Mouse (Mus musculus) MEL (cell line): ENCODE data around the gene Dnah14. TPM values are rescaled to one million over a fixed set of nuclear protein-coding genes. Genes with fewer than 3 reads are reported as not detected.

Source experiments
- DNase-seq: peaks from one replicate; pipeline ENCODE4 v3.0.0; 2011; ENCODE audit warnings: low read depth, low spot score
- H3K27ac ChIP-seq: 2 replicates; pipeline ENCODE4 v1.5.1; 2012; ENCODE audit warnings: low read depth, mild to moderate bottlenecking, control low read depth, low read length, moderate library complexity; ENCODE audit not compliant: control insufficient read depth
- H3K27me3 ChIP-seq, 2 experiments: fragments of 150-350 bp in 1 of 2; sonication (generic) in 1 of 2; 2 replicates each; pipeline ENCODE4 v1.6.1; 2012; ENCODE audit warnings: low read length in 2 of 2, mild to moderate bottlenecking in 2 of 2, improper control_type of control experiment in 1 of 2, moderate library complexity in 1 of 2; ENCODE audit not compliant: insufficient read depth in 2 of 2, control insufficient read depth in 1 of 2
- H3K36me3 ChIP-seq, 2 experiments: 2 replicates each; pipeline ENCODE4 v1.6.1; 2012 to 2014; ENCODE audit warnings: low read length in 2 of 2, improper control_type of control experiment in 1 of 2, inconsistent platforms in 1 of 2, mild to moderate bottlenecking in 1 of 2; ENCODE audit not compliant: insufficient read depth in 2 of 2, control insufficient read depth in 1 of 2
- H3K4me1 ChIP-seq, 2 experiments: fragments of 150-350 bp in 1 of 2; sonication (generic) in 1 of 2; 2 replicates each; pipeline ENCODE4 v1.6.1; 2012; ENCODE audit warnings: low read length in 2 of 2, improper control_type of control experiment in 1 of 2, mild to moderate bottlenecking in 1 of 2; ENCODE audit not compliant: insufficient read depth in 2 of 2, control insufficient read depth in 1 of 2
- H3K4me3 ChIP-seq, 2 experiments: fragments of 150-350 bp in 1 of 2; sonication (generic) in 1 of 2; 2 replicates each; pipeline ENCODE4 v1.5.1; 2012; ENCODE audit warnings: low read depth in 2 of 2, low read length in 2 of 2, mild to moderate bottlenecking in 2 of 2, moderate library complexity in 2 of 2, control low read depth in 1 of 2, improper control_type of control experiment in 1 of 2; ENCODE audit not compliant: control insufficient read depth in 1 of 2, insufficient read depth in 1 of 2
- H3K79me2 ChIP-seq: 2 replicates; pipeline ENCODE4 v1.6.1; 2012; ENCODE audit warnings: mild to moderate bottlenecking, low read length, moderate library complexity; ENCODE audit not compliant: control insufficient read depth, poor library complexity, insufficient read depth
- H3K9ac ChIP-seq: 2 replicates; pipeline ENCODE4 v1.6.1; 2012; ENCODE audit warnings: low read depth, mild to moderate bottlenecking, control low read depth, low read length, moderate library complexity; ENCODE audit not compliant: control insufficient read depth, poor library complexity, severe bottlenecking
- H3K9me3 ChIP-seq: fragments of 150-350 bp; sonication (generic); replicated peaks from 2 replicates; pipeline ENCODE4 v1.6.1; 2012; ENCODE audit warnings: mild to moderate bottlenecking, low read length, improper control_type of control experiment, moderate library complexity; ENCODE audit not compliant: insufficient read depth
- BHLHE40 ChIP-seq: IDR thresholded peaks from 2 replicates; pipeline ENCODE4 v1.6.1; 2012; ENCODE audit warnings: low read depth, mild to moderate bottlenecking, inconsistent platforms, low read length, improper control_type of control experiment, borderline replicate concordance
- CHD1 ChIP-seq: IDR thresholded peaks from 2 replicates; pipeline ENCODE4 v1.6.1; 2012; ENCODE audit warnings: low read depth, mild to moderate bottlenecking, inconsistent platforms, low read length, improper control_type of control experiment
- CTCF ChIP-seq, 3 experiments: IDR thresholded peaks in 2 of 3; conservative IDR thresholded peaks in 1 of 3; 2 replicates each; pipeline ENCODE4 v1.5.1; 2011 to 2012; ENCODE audit warnings: low read length in 3 of 3, low read depth in 2 of 3, mild to moderate bottlenecking in 2 of 3, improper control_type of control experiment in 1 of 3, inconsistent platforms in 1 of 3, mixed read lengths in 1 of 3, moderate library complexity in 1 of 3; ENCODE audit not compliant: control insufficient read depth in 1 of 3, insufficient read depth in 1 of 3, poor library complexity in 1 of 3, severe bottlenecking in 1 of 3
- E2F4 ChIP-seq: IDR thresholded peaks from 2 replicates; pipeline ENCODE4 v1.6.1; 2011; ENCODE audit warnings: low read depth, low read length, improper control_type of control experiment, borderline replicate concordance
- ELF1 ChIP-seq: IDR thresholded peaks from 2 replicates; pipeline ENCODE4 v1.6.1; 2014; ENCODE audit warnings: low read depth, mild to moderate bottlenecking, inconsistent platforms, low read length, improper control_type of control experiment, moderate library complexity
- EP300 ChIP-seq, 2 experiments: IDR thresholded peaks; 2 replicates each; pipeline ENCODE4 v1.6.1; 2011; ENCODE audit warnings: improper control_type of control experiment in 2 of 2, low read length in 2 of 2, low read depth in 1 of 2, mild to moderate bottlenecking in 1 of 2
- ETS1 ChIP-seq: IDR thresholded peaks from 2 replicates; pipeline ENCODE4 v1.6.1; 2012; ENCODE audit warnings: low read depth, mild to moderate bottlenecking, inconsistent platforms, low read length, improper control_type of control experiment, moderate library complexity
- GATA1 ChIP-seq: IDR thresholded peaks from 2 replicates; pipeline ENCODE4 v1.6.1; 2011; ENCODE audit warnings: low read depth, low read length, improper control_type of control experiment
- JUND ChIP-seq: IDR thresholded peaks from 2 replicates; pipeline ENCODE4 v1.6.1; 2011; ENCODE audit warnings: low read depth, mild to moderate bottlenecking, improper control_type of control experiment, low read length
- MAFK ChIP-seq: IDR thresholded peaks from 2 replicates; pipeline ENCODE4 v1.6.1; 2011; ENCODE audit warnings: low read depth, mild to moderate bottlenecking, low read length, improper control_type of control experiment, borderline replicate concordance
- MAX ChIP-seq: IDR thresholded peaks from 2 replicates; pipeline ENCODE4 v1.6.1; 2011; ENCODE audit warnings: low read length, improper control_type of control experiment
- MAZ ChIP-seq: IDR thresholded peaks from 2 replicates; pipeline ENCODE4 v1.6.1; 2012; ENCODE audit warnings: low read depth, mild to moderate bottlenecking, inconsistent platforms, low read length, improper control_type of control experiment
- MEF2A ChIP-seq: IDR thresholded peaks from 2 replicates; pipeline ENCODE4 v1.6.1; 2014; ENCODE audit warnings: low read depth, mild to moderate bottlenecking, inconsistent platforms, low read length, improper control_type of control experiment; ENCODE audit not compliant: poor library complexity, insufficient replicate concordance, severe bottlenecking; ENCODE audit errors: extremely low read depth
- MXI1 ChIP-seq: IDR thresholded peaks from 2 replicates; pipeline ENCODE4 v1.6.1; 2011; ENCODE audit warnings: mild to moderate bottlenecking, low read depth, low read length, improper control_type of control experiment
- MYC ChIP-seq: IDR thresholded peaks from 2 replicates; pipeline ENCODE4 v1.6.1; 2011; ENCODE audit warnings: low read depth, mild to moderate bottlenecking, low read length, improper control_type of control experiment, moderate library complexity
- NELFE ChIP-seq: IDR thresholded peaks from 2 replicates; pipeline ENCODE4 v1.6.1; 2011; ENCODE audit warnings: low read depth, low read length, improper control_type of control experiment
- NRF1 ChIP-seq: IDR thresholded peaks from 2 replicates; pipeline ENCODE4 v1.6.1; 2014; ENCODE audit warnings: low read depth, mild to moderate bottlenecking, inconsistent platforms, low read length, improper control_type of control experiment, moderate library complexity; ENCODE audit not compliant: poor library complexity, insufficient read depth, severe bottlenecking
- POLR2A ChIP-seq, 2 experiments: IDR thresholded peaks; 2 replicates each; pipeline ENCODE4 v1.6.1; 2011 to 2012; ENCODE audit warnings: low read length in 2 of 2, mild to moderate bottlenecking in 2 of 2, control low read depth in 1 of 2, improper control_type of control experiment in 1 of 2, low read depth in 1 of 2, moderate library complexity in 1 of 2; ENCODE audit not compliant: control insufficient read depth in 1 of 2, insufficient read depth in 1 of 2, poor library complexity in 1 of 2
- POLR2AphosphoS2 ChIP-seq: IDR thresholded peaks from 2 replicates; pipeline ENCODE4 v1.6.1; 2011; ENCODE audit warnings: low read length, improper control_type of control experiment
- POLR2AphosphoS5 ChIP-seq: IDR thresholded peaks from 2 replicates; pipeline ENCODE4 v1.6.1; 2012; ENCODE audit warnings: low read depth, borderline replicate concordance, mild to moderate bottlenecking, inconsistent platforms, low read length, moderate library complexity, mixed read lengths
- RCOR1 ChIP-seq: IDR thresholded peaks from 2 replicates; pipeline ENCODE4 v1.6.1; 2012; ENCODE audit warnings: low read depth, mild to moderate bottlenecking, inconsistent platforms, low read length, improper control_type of control experiment
- SIN3A ChIP-seq: IDR thresholded peaks from 2 replicates; pipeline ENCODE4 v1.6.1; 2012; ENCODE audit warnings: low read length, improper control_type of control experiment, inconsistent platforms
- SMC3 ChIP-seq: IDR thresholded peaks from 2 replicates; pipeline ENCODE4 v1.6.1; 2011; ENCODE audit warnings: low read depth, low read length, improper control_type of control experiment
- TAL1 ChIP-seq: IDR thresholded peaks from 2 replicates; pipeline ENCODE4 v1.6.1; 2012; ENCODE audit warnings: mild to moderate bottlenecking, inconsistent platforms, low read length, moderate library complexity, mixed read lengths
- TBP ChIP-seq: IDR thresholded peaks from 2 replicates; pipeline ENCODE4 v1.8.0; 2011; ENCODE audit warnings: low read depth, low read length, improper control_type of control experiment
- TCF12 ChIP-seq: IDR thresholded peaks from 2 replicates; pipeline ENCODE4 v1.6.1; 2014; ENCODE audit warnings: low read depth, mild to moderate bottlenecking, inconsistent platforms, low read length, improper control_type of control experiment, moderate library complexity
- UBTF ChIP-seq: IDR thresholded peaks from 2 replicates; pipeline ENCODE4 v1.6.1; 2012; ENCODE audit warnings: low read depth, mild to moderate bottlenecking, inconsistent platforms, low read length, improper control_type of control experiment, moderate library complexity, borderline replicate concordance; ENCODE audit not compliant: insufficient read depth
- USF1 ChIP-seq: IDR thresholded peaks from 2 replicates; pipeline ENCODE4 v1.6.1; 2014; ENCODE audit warnings: low read depth, mild to moderate bottlenecking, inconsistent platforms, low read length, improper control_type of control experiment, moderate library complexity
- ZC3H11A ChIP-seq: IDR thresholded peaks from 2 replicates; pipeline ENCODE4 v1.6.1; 2012; ENCODE audit warnings: low read depth, mild to moderate bottlenecking, inconsistent platforms, low read length, improper control_type of control experiment
- ZKSCAN1 ChIP-seq: IDR thresholded peaks from 2 replicates; pipeline ENCODE4 v1.6.1; 2012; ENCODE audit warnings: low read depth, mild to moderate bottlenecking, inconsistent platforms, low read length, improper control_type of control experiment, moderate library complexity
- ZMIZ1 ChIP-seq: IDR thresholded peaks from 2 replicates; pipeline ENCODE4 v1.6.1; 2012; ENCODE audit warnings: low read depth, mild to moderate bottlenecking, inconsistent platforms, low read length, improper control_type of control experiment, moderate library complexity
- polyA plus RNA-seq, 2 experiments: library from polyadenylated mRNA; stranded (reverse) in 1 of 2; unstranded in 1 of 2; fragments of >175 nt in 1 of 2; fragments of >200 nt in 1 of 2; gene quantifications; 2 replicates each; pipeline versions ENCODE4 v1.2.1 to v1.2.4; 2012; ENCODE audit warnings: low replicate concordance in 2 of 2, low read depth in 1 of 2; ENCODE audit not compliant: insufficient read length in 2 of 2, insufficient read depth in 1 of 2, missing spikeins in 1 of 2
- total RNA-seq: library from RNA; depleted of rRNA; stranded (reverse); fragments of 300-350 nt; gene quantifications from 2 replicates; pipeline ENCODE4 v1.2.3, GENCODE M21; 2012

Gene Dnah14
- total and polyA plus RNA-seq, 3 experiments, result 0.77 to 1.2 TPM; not detected in 1

- TF ChIP-seq TAL1 (peak; percentile 87), UBTF (0 out of 2 replicates have a peak, but pooled peaks have one; percentile 41), SIN3A (peak; percentile 52), NELFE (peak; percentile 89), POLR2A (IDR thresholded peaks at IDR 0.05; ENCODE audit: control insufficient read depth in 1 of 2, insufficient read depth in 1 of 2, low read depth in 1 of 2, low read length in 2 of 2, poor library complexity in 1 of 2) (peak; percentile 80 to 84), MAX (peak; percentile 53), GATA1 (peak; percentile 45; the same call in 1 of the 2 replicates), MAFK (no peak), BHLHE40 (peak; percentile 90; the same call in 1 of the 2 replicates), MAZ (peak; percentile 59; the same call in 1 of the 2 replicates), ETS1 (peak; percentile 72), RCOR1 (peak; percentile 49; the same call in 1 of the 2 replicates), ELF1 (0 out of 2 replicates have a peak, but pooled peaks have one; percentile 14), E2F4 (peak; percentile 46; the same call in 1 of the 2 replicates), ZMIZ1 (peak; percentile 88), MXI1 (peak; percentile 28), ZKSCAN1 (no peak), SMC3 (no peak), MEF2A (no peak), TBP (0 out of 2 replicates have a peak, but pooled peaks have one; percentile 33), NRF1 (peak; percentile 43; the same call in 1 of the 2 replicates), EP300 (IDR thresholded peaks at IDR 0.05; ENCODE audit: low read depth in 1 of 2, low read length in 2 of 2) (peak in 1 of 2 experiments; percentile 74; a peak in 2 of 4 replicates), JUND (no peak), CTCF (IDR thresholded peaks at IDR 0.05 in 2 of 3, conservative IDR thresholded peaks at IDR 0.05 in 1 of 3; ENCODE audit: control insufficient read depth in 1 of 3, insufficient read depth in 1 of 3, low read depth in 2 of 3, low read length in 3 of 3, poor library complexity in 1 of 3, severe bottlenecking in 1 of 3) (no peak), MYC (0 out of 2 replicates have a peak, but pooled peaks have one; percentile 34), POLR2AphosphoS5 (no peak), TCF12 (peak; percentile 85), CHD1 (no peak), USF1 (0 out of 2 replicates have a peak, but pooled peaks have one; percentile 21), ZC3H11A (no peak), POLR2AphosphoS2 (peak; percentile 80)
- H3K4me1 ChIP-seq, result peaks cover 14 to 20% of the 10 kb centered on the region in 2 experiments
- no peaks in the 10 kb centered on the region for H3K9me3 ChIP-seq
- peak overlapping the region; percentile 92 for H3K9ac ChIP-seq
- H3K27me3 ChIP-seq, result no peaks in the 10 kb centered on the region
- H3K36me3 ChIP-seq, result peaks cover 8 to 23% of the 10 kb centered on the region in 2 experiments
- peaks cover 38% of the 10 kb centered on the region for H3K79me2 ChIP-seq
- peak overlapping the region; percentile 75 for H3K27ac ChIP-seq
- peak; percentile 97 for DNase-seq
- H3K4me3 ChIP-seq, result peak overlapping the region; percentile 83 to 90
Measured at GRCm38 (mm10) chr1:181841864-181842672, 265.7 kb downstream of the Dnah14 start.
